Mouse (Mus musculus): ENCODE measurements around the gene Rassf1. TPM values are rescaled to one million over a fixed set of nuclear protein-coding genes. Genes with fewer than 3 reads are reported as not detected.

The Rassf1 gene
- polyA plus RNA-seq, 1 experiment from 2014 or later: 37.0 TPM

GRCm38 (mm10) chr9:107607036-107607435, 55.7 kb downstream of the Rassf1 start:
- Histone ChIP-seq H3K4me2 (no peak overlapping the region), H3K36me3 (ENCODE audit: control insufficient read depth, insufficient read depth, low read length) (no peaks in the 10 kb centered on the region), H3K4me3 (ENCODE audit: low read depth, low read length) (no peak overlapping the region), H3K27me3 (replicated peaks; ENCODE audit: control insufficient read depth, insufficient read depth, low read length) (no peaks in the 10 kb centered on the region; the same call in 1 of the 2 replicates), H3K27ac (ENCODE audit: low read depth, low read length) (no peak overlapping the region), H3K9ac (ENCODE audit: low read depth, low read length) (no peak overlapping the region), H3K4me1 (replicated peaks; ENCODE audit: control insufficient read depth, insufficient read depth, low read length) (peaks cover 31% of the 10 kb centered on the region), H3K9me3 (ENCODE audit: control insufficient read depth, low read length) (no peaks in the 10 kb centered on the region)
- no peak for ATAC-seq (replicated peaks; ENCODE audit: low FRiP score)
- WGBS: 78% methylated on average over 2 of the region's 2 CpGs
- DNase-seq (ENCODE audit: low spot score): no peak

- H3K27ac ChIP-seq (ENCODE audit: low read depth, low read length): no peak overlapping the region
These were observed 56.4 kb downstream of the Rassf1 start for GRCm38 (mm10) chr9:107607653-107608245.

GRCm38 (mm10) chr9:107608741-107609432, 57.5 kb downstream of the Rassf1 start, which contains the start of gene Sema3b:
Gene Sema3b (minus strand): TSS chr9:107609229.
- WGBS: 56% methylated on average over 11 of the region's 12 CpGs
- ATAC-seq (replicated peaks; ENCODE audit: low FRiP score) (no peak), DNase-seq (ENCODE audit: low spot score) (no peak)
- no peak within 1 kb of the TSS for H3K4me3 ChIP-seq (ENCODE audit: low read depth, low read length)
- H3K36me3 ChIP-seq (ENCODE audit: control insufficient read depth, insufficient read depth, low read length): no peaks in the 10 kb centered on the region
- no peak within 1 kb of the TSS for H3K4me2 ChIP-seq
- H3K4me1 ChIP-seq (replicated peaks; ENCODE audit: control insufficient read depth, insufficient read depth, low read length): peaks cover 37% of the 10 kb centered on the region
- no peak within 1 kb of the TSS for H3K9ac ChIP-seq (ENCODE audit: low read depth, low read length)
- H3K27me3 ChIP-seq (replicated peaks; ENCODE audit: control insufficient read depth, insufficient read depth, low read length): no peaks in the 10 kb centered on the region; the same call in 1 of the 2 replicates
- H3K27ac ChIP-seq (ENCODE audit: low read depth, low read length): no peak within 1 kb of the TSS
- no peaks in the 10 kb centered on the region for H3K9me3 ChIP-seq (ENCODE audit: control insufficient read depth, low read length)

More at GRCm38 (mm10) chr9:107607653-107608245, 56.4 kb downstream of the Rassf1 start:
- Histone ChIP-seq H3K27me3 (replicated peaks; ENCODE audit: control insufficient read depth, insufficient read depth, low read length) (no peaks in the 10 kb centered on the region; the same call in 1 of the 2 replicates), H3K9ac (ENCODE audit: low read depth, low read length) (no peak overlapping the region), H3K36me3 (ENCODE audit: control insufficient read depth, insufficient read depth, low read length) (no peaks in the 10 kb centered on the region), H3K4me3 (ENCODE audit: low read depth, low read length) (no peak overlapping the region), H3K4me1 (replicated peaks; ENCODE audit: control insufficient read depth, insufficient read depth, low read length) (peaks cover 31% of the 10 kb centered on the region), H3K4me2 (no peak overlapping the region), H3K9me3 (ENCODE audit: control insufficient read depth, low read length) (no peaks in the 10 kb centered on the region)
- DNase-seq (ENCODE audit: low spot score) (no peak), ATAC-seq (replicated peaks; ENCODE audit: low FRiP score) (no peak)
- 45% methylated on average over 9 of the region's 9 CpGs for WGBS

GRCm38 (mm10) chr9:107609433-107609830, 58.1 kb downstream of the Rassf1 start:
- Histone ChIP-seq H3K36me3 (ENCODE audit: control insufficient read depth, insufficient read depth, low read length) (peaks cover under 1% of the 10 kb centered on the region; the same call in 1 of the 2 replicates), H3K9me3 (ENCODE audit: control insufficient read depth, low read length) (no peaks in the 10 kb centered on the region), H3K4me2 (no peak overlapping the region), H3K9ac (ENCODE audit: low read depth, low read length) (no peak overlapping the region), H3K4me1 (replicated peaks; ENCODE audit: control insufficient read depth, insufficient read depth, low read length) (peaks cover 37% of the 10 kb centered on the region), H3K27me3 (replicated peaks; ENCODE audit: control insufficient read depth, insufficient read depth, low read length) (no peaks in the 10 kb centered on the region), H3K27ac (ENCODE audit: low read depth, low read length) (no peak overlapping the region), H3K4me3 (ENCODE audit: low read depth, low read length) (no peak overlapping the region)
- WGBS: 75% methylated on average over 4 of the region's 4 CpGs
- DNase-seq (ENCODE audit: low spot score): no peak
- no peak for ATAC-seq (replicated peaks; ENCODE audit: low FRiP score)

- peak overlapping the region; percentile 68 for H3K9ac ChIP-seq (ENCODE audit: low read depth, low read length)
- peaks cover 21% of the 10 kb centered on the region for H3K36me3 ChIP-seq (ENCODE audit: control insufficient read depth, insufficient read depth, low read length)
- H3K9me3 ChIP-seq (ENCODE audit: control insufficient read depth, low read length): no peaks in the 10 kb centered on the region
- H3K4me1 ChIP-seq (replicated peaks; ENCODE audit: control insufficient read depth, insufficient read depth, low read length): peaks cover 32% of the 10 kb centered on the region
- no peaks in the 10 kb centered on the region for H3K27me3 ChIP-seq (replicated peaks; ENCODE audit: control insufficient read depth, insufficient read depth, low read length)
- WGBS: 51% methylated on average over 6 of the region's 6 CpGs
- no peak for ATAC-seq (replicated peaks; ENCODE audit: low FRiP score)
- peak overlapping the region; percentile 87 for H3K4me2 ChIP-seq
- peak overlapping the region; percentile 70 for H3K27ac ChIP-seq (ENCODE audit: low read depth, low read length)
- H3K4me3 ChIP-seq (ENCODE audit: low read depth, low read length): peak overlapping the region; percentile 56
- no peak for DNase-seq (ENCODE audit: low spot score)
These were observed 60.3 kb downstream of the Rassf1 start for GRCm38 (mm10) chr9:107611456-107612190.

Other genes starting within 250 kb of the Rassf1 start
- 8.2 and 8.7 TPM in 2 replicates for gene Hemk1, start 213.2 kb upstream of the Rassf1 start, polyA plus RNA-seq (2014; fragmentation: Nextera tagmentation; extraction: Ambion mirVana)
- 0.05 and 0.10 TPM in 2 replicates for gene 6430571L13Rik, start 211.0 kb upstream of the Rassf1 start, polyA plus RNA-seq (2014; fragmentation: Nextera tagmentation; extraction: Ambion mirVana)
- 0.13 and 0.18 TPM in 2 replicates for gene Cacna2d2, start 151.9 kb upstream of the Rassf1 start, polyA plus RNA-seq (2014; fragmentation: Nextera tagmentation; extraction: Ambion mirVana)
- 35.4 and 35.9 TPM in 2 replicates for gene Tmem115, start 17.6 kb upstream of the Rassf1 start, polyA plus RNA-seq (2014; fragmentation: Nextera tagmentation; extraction: Ambion mirVana)
- gene Cyb561d2, start 9.4 kb upstream of the Rassf1 start, polyA plus RNA-seq (2014; fragmentation: Nextera tagmentation; extraction: Ambion mirVana): 28.9 and 31.0 TPM in 2 replicates
- gene Nprl2, start 9.3 kb upstream of the Rassf1 start, polyA plus RNA-seq (2014; fragmentation: Nextera tagmentation; extraction: Ambion mirVana): 26.5 and 31.3 TPM in 2 replicates
- gene Zmynd10, start 4.3 kb upstream of the Rassf1 start, polyA plus RNA-seq (2014; fragmentation: Nextera tagmentation; extraction: Ambion mirVana): 0.10 and 0.35 TPM in 2 replicates
- 60.6 and 62.7 TPM in 2 replicates for gene Tusc2, start 11.7 kb downstream of the Rassf1 start, polyA plus RNA-seq (2014; fragmentation: Nextera tagmentation; extraction: Ambion mirVana)
- gene Hyal2, start 16.4 kb downstream of the Rassf1 start, polyA plus RNA-seq (2014; fragmentation: Nextera tagmentation; extraction: Ambion mirVana): 89.7 and 92.5 TPM in 2 replicates
- 4.2 and 4.6 TPM in 2 replicates for gene Hyal1, start 25.4 kb downstream of the Rassf1 start, polyA plus RNA-seq (2014; fragmentation: Nextera tagmentation; extraction: Ambion mirVana)
- gene Naa80, start 27.3 kb downstream of the Rassf1 start, polyA plus RNA-seq (2014; fragmentation: Nextera tagmentation; extraction: Ambion mirVana): 20.5 and 20.7 TPM in 2 replicates
- 1.0 and 1.5 TPM in 2 replicates for gene Hyal3, start 29.3 kb downstream of the Rassf1 start, polyA plus RNA-seq (2014; fragmentation: Nextera tagmentation; extraction: Ambion mirVana)
- gene Ifrd2, start 36.1 kb downstream of the Rassf1 start, polyA plus RNA-seq (2014; fragmentation: Nextera tagmentation; extraction: Ambion mirVana): 219 and 230 TPM in 2 replicates
- gene Sema3b, start 57.7 kb downstream of the Rassf1 start, polyA plus RNA-seq (2014; fragmentation: Nextera tagmentation; extraction: Ambion mirVana): 0.63 and 0.79 TPM in 2 replicates
- 217 and 233 TPM in 2 replicates for gene Gnai2, start 83.8 kb downstream of the Rassf1 start, polyA plus RNA-seq (2014; fragmentation: Nextera tagmentation; extraction: Ambion mirVana)
- 3.9 and 4.0 TPM in 2 replicates for gene Slc38a3, start 118.0 kb downstream of the Rassf1 start, polyA plus RNA-seq (2014; fragmentation: Nextera tagmentation; extraction: Ambion mirVana)
- gene Gnat1, start 128.2 kb downstream of the Rassf1 start, polyA plus RNA-seq (2014; fragmentation: Nextera tagmentation; extraction: Ambion mirVana): 4.7 and 5.0 TPM in 2 replicates
- 5.9 and 6.2 TPM in 2 replicates for gene Sema3f, start 158.9 kb downstream of the Rassf1 start, polyA plus RNA-seq (2014; fragmentation: Nextera tagmentation; extraction: Ambion mirVana)
- 115 and 123 TPM in 2 replicates for gene Rbm5, start 219.4 kb downstream of the Rassf1 start, polyA plus RNA-seq (2014; fragmentation: Nextera tagmentation; extraction: Ambion mirVana)

Measured in liver, embryonic 11.5 days (tissue).